Mouse (Mus musculus): Measurements from ENCODE around the gene Fanca. TPM values are rescaled to one million over a fixed set of nuclear protein-coding genes. Genes with fewer than 3 reads are reported as not detected.
"Not testable (repeated sequence)": the region's sequence is repeated elsewhere in the genome, so short reads cannot be mapped to it uniquely, and the experiment has no call there.

The Fanca gene
- polyA plus RNA-seq, 1 experiment from 2014 or later = 29.0 TPM

DNA sequence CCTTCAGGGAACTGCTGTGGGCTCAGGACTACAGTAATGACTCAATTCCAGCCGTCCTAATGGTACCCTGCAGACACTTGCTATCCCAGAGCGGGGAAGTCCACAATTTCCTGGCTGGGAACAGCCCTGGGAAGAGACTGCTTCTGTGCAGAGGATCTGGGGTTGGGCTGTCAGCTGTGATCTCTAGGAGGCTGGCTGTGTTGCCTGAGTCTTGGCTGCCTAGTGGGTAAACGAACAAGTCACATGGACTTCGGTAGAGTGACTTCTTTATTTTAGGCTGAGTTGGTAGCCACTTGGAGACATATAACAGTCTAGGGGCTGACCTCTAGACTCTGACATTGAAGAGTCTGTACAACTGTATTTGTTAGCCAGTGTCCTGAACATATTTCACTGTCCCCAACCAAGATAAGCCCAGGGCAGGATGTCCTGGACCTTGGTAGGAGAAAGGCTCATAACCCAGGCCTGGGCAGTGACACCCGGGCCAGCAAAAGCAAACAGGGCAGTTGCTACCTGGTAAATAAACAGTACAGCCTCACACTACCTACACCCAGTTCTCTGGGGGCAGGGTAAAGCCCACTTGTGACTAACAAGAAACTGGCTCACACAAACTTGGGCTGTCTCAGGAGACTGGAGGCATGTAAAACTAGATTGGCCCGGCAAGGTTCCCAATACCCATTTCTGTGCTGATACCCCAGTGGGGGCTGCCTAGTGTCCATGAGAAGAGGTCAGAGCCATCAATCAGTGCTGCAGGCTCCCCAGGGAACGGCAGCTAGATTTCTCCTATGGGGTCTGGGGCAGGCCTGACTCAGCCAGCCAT is 76.1 kb downstream of the Fanca start:
- Histone ChIP-seq H3K4me2 (no peak overlapping the region), H3K27ac (no peak overlapping the region), H3K9me3 (no peaks in the 10 kb centered on the region), H3K36me3 (peaks cover 33% of the 10 kb centered on the region), H3K4me3 (no peak overlapping the region), H3K4me1 (no peaks in the 10 kb centered on the region), H3K9ac (no peak overlapping the region), H3K27me3 (no peaks in the 10 kb centered on the region)
- WGBS = 77% methylated on average over 7 of the region's 7 CpGs
- no peak for ATAC-seq (ENCODE audit: borderline replicate concordance, extremely low read depth, low FRiP score, low TSS enrichment)

DNA sequence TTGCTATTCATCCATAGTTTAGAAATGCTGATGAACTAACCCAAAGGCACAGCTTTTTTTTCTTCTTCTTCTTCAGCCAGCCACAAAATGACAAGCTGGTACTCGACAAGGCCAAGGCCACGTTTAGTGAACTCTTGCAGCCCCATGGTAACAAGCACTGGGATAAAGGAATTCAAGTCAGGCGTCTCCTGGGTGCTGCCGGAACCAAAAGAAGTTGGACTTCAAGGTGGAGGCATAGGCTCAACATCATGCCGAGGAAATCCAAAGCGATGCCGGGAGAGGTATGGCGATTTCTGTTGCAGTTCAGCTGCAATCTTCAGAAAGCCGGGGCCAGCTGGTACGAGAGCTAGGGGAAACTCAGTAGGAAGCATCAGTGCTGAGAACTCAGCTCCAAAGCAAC is 79.0 kb downstream of the Fanca start:
- Histone ChIP-seq H3K4me1 (peaks cover 17% of the 10 kb centered on the region), H3K4me2 (no peak overlapping the region), H3K27ac (no peak overlapping the region), H3K9ac (no peak overlapping the region), H3K36me3 (peaks cover 5% of the 10 kb centered on the region; the same call in 1 of the 2 replicates), H3K27me3 (peaks cover 17% of the 10 kb centered on the region), H3K9me3 (no peaks in the 10 kb centered on the region), H3K4me3 (no peak overlapping the region)
- ATAC-seq (ENCODE audit: borderline replicate concordance, extremely low read depth, low FRiP score, low TSS enrichment) = no peak
- 84% methylated on average over 10 of the region's 10 CpGs for WGBS

DNA sequence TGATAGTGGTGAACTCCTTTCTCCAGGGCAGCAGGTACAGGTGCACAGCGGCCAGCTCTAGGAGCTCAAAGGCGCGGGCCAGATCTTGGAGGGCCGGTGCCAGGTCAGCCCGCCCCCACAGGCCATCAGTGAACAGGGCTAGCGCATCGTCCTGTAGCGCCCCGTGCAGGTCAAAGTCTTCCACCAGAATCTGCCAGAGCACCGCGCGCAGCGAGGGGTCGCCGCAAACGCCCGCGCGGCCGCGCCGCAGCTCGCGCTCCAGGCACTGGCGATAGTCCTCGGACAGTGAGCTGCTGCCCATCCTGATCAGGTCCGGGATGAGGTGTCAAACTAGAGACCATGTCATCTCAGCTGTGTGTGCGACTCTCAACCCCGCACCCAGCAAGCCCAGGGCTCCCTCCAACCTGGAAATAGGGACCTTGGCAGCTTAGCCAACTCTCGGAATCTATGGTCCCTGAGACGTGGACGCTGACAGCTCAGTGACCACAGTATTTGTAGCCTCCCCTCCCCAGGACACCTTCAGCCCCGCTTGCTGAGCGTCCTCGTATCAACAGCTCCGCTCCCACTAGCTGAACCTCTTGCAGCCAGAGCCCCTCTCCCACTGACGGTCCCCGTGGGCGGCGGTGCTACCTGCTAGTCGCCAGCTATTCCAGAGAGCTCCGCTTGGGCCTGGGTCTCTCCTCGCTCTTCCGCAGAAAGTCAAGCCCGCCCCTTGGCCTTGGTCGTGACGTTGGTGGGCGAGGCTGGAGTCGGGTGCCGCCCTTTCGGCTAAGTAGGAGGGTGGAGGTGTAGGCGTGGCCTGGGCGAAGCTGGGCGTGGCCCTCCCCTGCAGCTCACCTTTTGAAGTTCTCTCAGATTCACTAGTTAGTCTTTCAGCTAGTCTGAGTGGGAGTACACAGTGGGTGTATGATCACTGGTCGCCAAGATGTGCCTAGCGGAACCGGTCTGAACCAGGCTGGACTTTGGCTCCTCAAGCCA is 82.6 kb downstream of the Fanca start, which contains the start of gene Spata2l:
TSS of gene Spata2l (minus strand) at position 714 of the 978 bp plus-strand sequence.
- peak within 1 kb of the TSS; percentile 54 for H3K9ac ChIP-seq
- no peak within 1 kb of the TSS for H3K27ac ChIP-seq
- ATAC-seq (ENCODE audit: borderline replicate concordance, extremely low read depth, low FRiP score, low TSS enrichment) = peak; percentile 83
- H3K9me3 ChIP-seq = no peaks in the 10 kb centered on the region
- peak within 1 kb of the TSS; percentile 65 for H3K4me3 ChIP-seq
- peaks cover 17% of the 10 kb centered on the region for H3K4me1 ChIP-seq
- H3K36me3 ChIP-seq = 0 out of 2 replicates have a peak, but pooled peaks cover 2% of the 10 kb centered on the region
- WGBS = 1% methylated on average over 57 of the region's 57 CpGs
- H3K27me3 ChIP-seq = peaks cover 30% of the 10 kb centered on the region
- H3K4me2 ChIP-seq = peak within 1 kb of the TSS; percentile 90

DNA sequence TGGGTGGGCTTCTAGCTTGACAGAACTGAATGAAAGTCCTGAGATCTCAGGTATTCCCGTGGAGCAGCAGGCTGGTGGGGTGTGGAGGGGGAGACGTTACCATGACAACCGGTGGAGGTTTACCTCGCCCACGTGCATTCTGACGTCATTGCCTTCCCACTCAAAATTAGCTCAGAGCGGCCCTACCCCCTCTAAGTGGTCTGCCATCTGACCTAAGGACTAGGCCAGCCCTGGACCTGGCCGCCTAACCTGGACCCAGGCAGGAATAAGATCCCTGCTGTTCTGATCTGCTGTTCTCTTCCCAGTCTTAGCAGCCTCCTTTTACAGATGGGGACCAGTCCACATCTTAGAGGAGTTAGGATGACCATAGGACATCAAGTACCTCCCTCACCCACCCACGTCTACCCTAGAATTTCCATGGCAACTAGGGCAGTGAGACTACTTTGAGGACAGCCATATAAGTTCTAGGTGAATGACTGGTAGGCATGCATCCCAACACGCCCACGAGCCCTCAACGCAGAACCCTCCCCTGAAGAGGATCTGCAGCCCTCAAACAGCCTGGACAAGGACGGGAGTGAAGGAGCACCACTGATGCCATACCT is 83.4 kb downstream of the Fanca start:
- ATAC-seq (ENCODE audit: borderline replicate concordance, extremely low read depth, low FRiP score, low TSS enrichment) = no peak
- peaks cover 17% of the 10 kb centered on the region for H3K4me1 ChIP-seq
- peaks cover 30% of the 10 kb centered on the region for H3K27me3 ChIP-seq
- no peaks in the 10 kb centered on the region for H3K9me3 ChIP-seq
- H3K27ac ChIP-seq = no peak overlapping the region
- no peaks in the 10 kb centered on the region for H3K36me3 ChIP-seq
- H3K4me3 ChIP-seq = peak overlapping the region; percentile 65
- peak overlapping the region; percentile 90 for H3K4me2 ChIP-seq
- WGBS = 29% methylated on average over 13 of the region's 13 CpGs
- H3K9ac ChIP-seq = peak overlapping the region; percentile 54

DNA sequence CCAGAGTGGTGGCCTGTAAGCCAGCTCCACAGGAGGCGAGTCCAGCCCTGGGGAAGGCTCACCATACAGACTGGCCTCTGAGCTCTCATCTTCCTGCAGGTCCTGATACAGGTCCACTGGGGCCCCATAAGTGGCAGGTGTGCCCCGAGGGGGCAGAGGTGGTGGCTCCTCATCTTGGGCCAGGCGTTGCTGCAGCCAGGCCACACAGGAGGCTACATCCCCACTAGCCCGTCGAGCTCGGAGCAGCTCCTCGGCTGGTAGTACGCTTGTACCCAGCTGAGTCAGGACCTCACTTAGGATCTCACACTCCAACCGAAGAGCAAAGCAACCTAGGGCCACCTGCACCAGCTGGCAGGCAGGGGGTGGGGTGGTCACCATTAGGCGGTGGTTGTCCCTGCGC is 84.6 kb downstream of the Fanca start:
- H3K27me3 ChIP-seq = peaks cover 30% of the 10 kb centered on the region
- 67% methylated on average over 11 of the region's 11 CpGs for WGBS
- H3K4me3 ChIP-seq = no peak overlapping the region

DNA sequence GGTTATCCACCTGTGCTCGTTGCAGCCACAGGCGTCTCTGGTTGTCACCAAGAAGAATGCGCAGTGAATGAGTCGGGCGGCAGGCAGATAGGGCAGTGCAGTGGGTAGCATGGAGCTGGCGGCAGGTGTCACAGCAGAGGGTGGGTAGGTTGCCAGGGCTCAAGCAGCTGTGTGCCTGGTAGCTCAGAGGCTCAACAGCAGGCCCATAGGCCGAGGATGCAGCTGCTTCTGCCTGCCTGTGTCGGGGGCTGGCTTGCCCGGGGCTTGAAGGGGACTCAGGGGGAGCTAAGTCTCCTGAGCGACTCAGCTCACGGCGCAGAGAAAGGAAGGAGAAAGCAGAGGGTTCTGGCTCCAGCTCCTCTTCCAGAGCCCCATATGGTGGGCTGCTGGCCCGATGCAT is 85.1 kb downstream of the Fanca start:
- Histone ChIP-seq H3K4me3 (no peak overlapping the region), H3K36me3 (no peaks in the 10 kb centered on the region), H3K9ac (no peak overlapping the region), H3K27ac (no peak overlapping the region), H3K27me3 (peaks cover 30% of the 10 kb centered on the region), H3K4me2 (no peak overlapping the region), H3K9me3 (no peaks in the 10 kb centered on the region), H3K4me1 (peaks cover 17% of the 10 kb centered on the region)
- ATAC-seq (ENCODE audit: borderline replicate concordance, extremely low read depth, low FRiP score, low TSS enrichment) = no peak
- 53% methylated on average over 13 of the region's 13 CpGs for WGBS

More for the DNA sequence above, 84.6 kb downstream of the Fanca start:
- Histone ChIP-seq H3K9me3 (no peaks in the 10 kb centered on the region), H3K9ac (no peak overlapping the region), H3K36me3 (no peaks in the 10 kb centered on the region), H3K27ac (no peak overlapping the region), H3K4me1 (peaks cover 17% of the 10 kb centered on the region), H3K4me2 (no peak overlapping the region)
- no peak for ATAC-seq (ENCODE audit: borderline replicate concordance, extremely low read depth, low FRiP score, low TSS enrichment)

DNA sequence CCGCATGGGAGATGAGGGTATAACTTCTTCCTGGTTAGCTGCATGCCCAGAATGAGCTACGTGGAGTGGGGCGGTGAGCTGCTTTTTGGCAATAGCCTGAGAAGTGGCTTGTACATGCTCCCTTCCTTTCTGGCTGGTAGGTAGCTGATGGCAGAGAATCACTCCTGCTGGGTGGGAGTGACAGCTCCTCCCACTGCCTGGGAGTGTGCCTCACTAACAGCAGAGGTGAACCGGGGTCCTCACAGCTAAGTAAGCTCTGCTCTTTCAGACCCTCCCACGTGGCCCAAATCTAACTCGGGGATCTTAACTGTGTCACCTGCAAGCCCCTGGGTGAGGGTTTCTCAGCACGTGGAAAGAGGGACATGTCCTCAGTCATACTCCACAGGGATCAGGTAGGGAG is 85.8 kb downstream of the Fanca start:
- Histone ChIP-seq H3K4me2 (no peak overlapping the region), H3K4me1 (peaks cover 17% of the 10 kb centered on the region), H3K4me3 (no peak overlapping the region), H3K27me3 (peaks cover 30% of the 10 kb centered on the region), H3K9ac (no peak overlapping the region), H3K27ac (no peak overlapping the region), H3K36me3 (peaks cover 3% of the 10 kb centered on the region; the same call in 1 of the 2 replicates), H3K9me3 (no peaks in the 10 kb centered on the region)
- 30% methylated on average over 7 of the region's 7 CpGs for WGBS
- ATAC-seq (ENCODE audit: borderline replicate concordance, extremely low read depth, low FRiP score, low TSS enrichment) = no peak

DNA sequence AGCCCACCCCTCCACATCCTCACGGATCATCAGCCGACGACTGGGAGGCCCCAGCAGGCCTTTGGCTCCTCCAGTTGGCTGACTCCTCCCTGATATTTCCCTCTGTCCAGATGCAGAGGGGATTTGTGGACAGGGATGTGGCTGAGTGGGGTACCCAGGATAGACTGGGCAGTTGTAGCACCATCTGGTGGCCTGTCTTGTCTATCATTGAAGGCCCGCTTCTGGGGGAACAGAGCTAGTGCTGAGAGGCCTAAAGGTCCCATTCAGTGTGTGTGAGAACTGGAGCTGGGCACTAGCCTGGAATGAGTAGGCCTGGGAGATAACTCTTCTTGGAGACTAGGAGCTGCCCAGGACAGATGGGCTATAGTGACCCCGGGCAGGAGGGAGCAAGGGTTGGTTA is 86.6 kb downstream of the Fanca start:
- no peak for ATAC-seq (ENCODE audit: borderline replicate concordance, extremely low read depth, low FRiP score, low TSS enrichment)
- WGBS = 51% methylated on average over 5 of the region's 5 CpGs

DNA sequence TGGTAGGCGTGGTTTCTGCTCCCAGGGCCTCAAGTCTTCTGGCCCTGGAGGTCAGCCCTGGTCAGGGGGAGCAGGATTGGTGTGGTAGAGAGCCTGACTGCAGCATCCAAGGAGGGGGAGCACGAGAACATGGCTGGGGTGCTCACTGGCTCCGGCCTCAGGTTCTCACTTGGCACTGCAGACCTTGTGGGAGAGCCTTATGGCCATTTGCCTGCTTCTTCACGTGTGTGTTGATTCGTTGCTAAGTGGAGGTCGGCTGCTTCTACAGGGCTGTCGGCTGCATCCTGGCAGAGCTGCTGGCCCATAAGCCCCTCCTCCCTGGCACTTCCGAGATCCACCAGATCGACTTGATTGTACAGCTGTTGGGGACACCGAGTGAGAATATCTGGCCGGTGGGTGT is 88.0 kb downstream of the Fanca start:
- not testable (repeated sequence) for ATAC-seq (ENCODE audit: borderline replicate concordance, extremely low read depth, low FRiP score, low TSS enrichment); H3K4me3 ChIP-seq; H3K9ac ChIP-seq; H3K9me3 ChIP-seq; H3K27ac ChIP-seq; H3K4me2 ChIP-seq
- Histone ChIP-seq H3K27me3 (peaks cover 23% of the 10 kb centered on the region), H3K36me3 (peaks cover 12% of the 10 kb centered on the region; the same call in 1 of the 2 replicates), H3K4me1 (peaks cover 12% of the 10 kb centered on the region)
- 82% methylated on average over 11 of the region's 11 CpGs for whole genome bisulfite sequencing

More for the DNA sequence above, 86.6 kb downstream of the Fanca start:
- peaks cover 17% of the 10 kb centered on the region for H3K4me1 ChIP-seq
- H3K27me3 ChIP-seq = peaks cover 30% of the 10 kb centered on the region
- H3K36me3 ChIP-seq = peaks cover 11% of the 10 kb centered on the region; the same call in 1 of the 2 replicates
- no peak overlapping the region for H3K9ac ChIP-seq
- H3K27ac ChIP-seq = no peak overlapping the region
- no peak overlapping the region for H3K4me3 ChIP-seq
- H3K9me3 ChIP-seq = no peaks in the 10 kb centered on the region
- H3K4me2 ChIP-seq = no peak overlapping the region

DNA sequence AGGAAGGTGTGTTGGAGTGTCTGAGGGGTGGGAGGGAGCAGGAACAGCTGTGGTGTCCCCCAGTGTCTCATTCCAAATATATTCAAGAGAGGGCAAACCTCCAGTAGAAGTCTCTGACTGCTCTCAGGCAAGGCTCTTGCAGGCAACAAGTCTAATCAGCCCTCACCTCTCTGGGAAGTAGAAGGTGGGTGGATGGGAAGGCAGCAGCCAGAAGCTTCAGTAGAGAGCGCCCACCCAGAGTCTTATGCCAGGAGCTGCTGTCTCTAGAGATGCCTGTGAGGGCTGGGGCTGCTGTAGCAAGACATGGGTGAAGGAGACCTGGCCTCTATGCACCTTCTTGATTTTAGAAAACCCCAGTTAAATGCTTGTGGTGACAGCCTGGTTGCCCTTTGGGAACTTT is 90.0 kb downstream of the Fanca start:
- H3K9ac ChIP-seq = no peak overlapping the region
- no peak overlapping the region for H3K27ac ChIP-seq
- no peaks in the 10 kb centered on the region for H3K9me3 ChIP-seq
- no peak for ATAC-seq (ENCODE audit: borderline replicate concordance, extremely low read depth, low FRiP score, low TSS enrichment)
- H3K36me3 ChIP-seq = peaks cover 12% of the 10 kb centered on the region; the same call in 1 of the 2 replicates
- peaks cover 4% of the 10 kb centered on the region; the same call in 1 of the 2 replicates for H3K27me3 ChIP-seq
- 94% methylated on average over 1 of the region's 1 CpGs for WGBS
- H3K4me3 ChIP-seq = no peak overlapping the region
- peaks cover 13% of the 10 kb centered on the region for H3K4me1 ChIP-seq
- no peak overlapping the region for H3K4me2 ChIP-seq
